Mouse (Mus musculus) bone marrow macrophage, adult 2 months (primary cell): ENCODE measurements around the gene Zfp595.
"Not testable (repeated sequence)": the region's sequence is repeated elsewhere in the genome, so short reads cannot be mapped to it uniquely, and the experiment has no call there.

ENCODE experiments used
- CTCF ChIP-seq: IDR thresholded peaks from 2 replicates; pipeline ENCODE4 v1.5.1; 2012; ENCODE audit warnings: low read depth, mild to moderate bottlenecking, low read length, moderate library complexity
- POLR2A ChIP-seq: IDR thresholded peaks from 2 replicates; pipeline ENCODE4 v1.6.1; 2012; ENCODE audit warnings: mild to moderate bottlenecking, low read depth, low read length, borderline replicate concordance

DNA sequence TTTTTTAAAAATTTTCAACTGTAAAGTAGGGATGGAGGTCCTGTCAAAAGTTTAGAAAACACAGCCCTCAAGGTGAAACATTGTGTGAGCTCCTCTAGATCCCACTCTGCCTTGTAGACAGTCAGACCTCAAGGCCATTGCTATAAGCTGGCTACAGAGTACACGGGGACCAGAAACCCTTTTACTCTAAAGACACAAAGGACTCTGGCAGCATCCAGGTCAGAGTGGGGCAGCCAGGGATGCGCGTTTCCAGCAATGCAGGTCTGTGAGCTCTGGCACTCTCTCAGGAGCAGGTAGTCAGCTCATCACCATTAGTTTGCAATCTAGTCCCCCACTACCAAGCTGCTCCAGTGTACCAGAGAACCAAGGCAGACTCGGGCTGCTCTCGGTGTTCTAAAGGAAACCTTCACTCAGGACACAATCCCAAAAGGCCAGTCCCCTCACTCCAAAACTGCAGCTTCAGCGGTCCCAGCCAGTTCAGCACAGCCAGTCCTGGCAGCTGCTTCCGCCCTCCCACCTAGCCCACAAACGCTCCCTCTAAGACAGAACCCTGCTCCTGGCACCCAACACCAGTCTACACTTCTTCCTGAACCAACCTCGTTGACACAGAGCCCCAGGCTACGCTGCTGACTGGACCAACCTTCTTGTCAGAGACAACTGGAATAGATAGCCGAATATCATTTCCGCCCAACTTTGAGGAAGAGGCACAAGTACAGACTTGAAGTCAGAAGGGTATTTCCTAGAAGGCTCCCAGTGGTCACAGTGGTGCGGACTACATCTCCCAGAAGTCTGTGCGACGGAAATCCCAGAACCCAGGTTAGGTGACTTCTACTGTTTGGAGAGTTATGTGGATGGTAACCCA is 42.9 kb upstream of the Zfp595 start, which contains the start of the genes Gm28041 and Zfp456:
- not testable (repeated sequence) for TF ChIP-seq CTCF, POLR2A
